Mouse (Mus musculus) kidney, adult 8-10 months (tissue): ENCODE data around the gene Gstm4.

Experiments used
- DNase-seq, 2 experiments: peaks; one replicate each; pipeline ENCODE4 v3.0.0; 2022

The Gstm4 gene

GRCm38 (mm10) chr3:108044394-108045140, at the start of gene Gstm4:
TSS of gene Gstm4 (minus strand) at chr3:108044894.
- DNase-seq, result peak; percentile 93 to 94

DNA sequence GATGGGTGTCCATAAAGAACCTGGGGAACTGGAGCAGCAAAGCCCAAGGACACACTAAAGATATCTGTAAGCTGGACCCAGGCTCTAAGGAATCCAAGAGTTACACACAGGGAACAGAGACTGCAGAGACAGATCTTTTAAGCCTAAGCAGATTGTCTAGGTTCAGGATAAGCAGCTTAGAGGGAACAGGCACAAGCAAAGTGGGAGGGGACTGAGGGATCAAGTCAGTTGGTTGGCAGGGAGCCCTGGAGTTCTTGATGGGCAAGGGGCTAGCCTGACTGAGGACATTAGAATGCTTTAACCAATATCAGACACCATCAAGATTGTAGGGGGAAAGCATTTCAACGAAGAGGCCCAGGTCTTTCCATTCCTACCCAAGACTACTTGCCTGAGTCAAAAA, 49.5 kb upstream of the Gstm4 start:
- DNase-seq, result no peak

- no peak for DNase-seq
Measured at GRCm38 (mm10) chr3:108093306-108093705, 48.6 kb upstream of the Gstm4 start.

DNA sequence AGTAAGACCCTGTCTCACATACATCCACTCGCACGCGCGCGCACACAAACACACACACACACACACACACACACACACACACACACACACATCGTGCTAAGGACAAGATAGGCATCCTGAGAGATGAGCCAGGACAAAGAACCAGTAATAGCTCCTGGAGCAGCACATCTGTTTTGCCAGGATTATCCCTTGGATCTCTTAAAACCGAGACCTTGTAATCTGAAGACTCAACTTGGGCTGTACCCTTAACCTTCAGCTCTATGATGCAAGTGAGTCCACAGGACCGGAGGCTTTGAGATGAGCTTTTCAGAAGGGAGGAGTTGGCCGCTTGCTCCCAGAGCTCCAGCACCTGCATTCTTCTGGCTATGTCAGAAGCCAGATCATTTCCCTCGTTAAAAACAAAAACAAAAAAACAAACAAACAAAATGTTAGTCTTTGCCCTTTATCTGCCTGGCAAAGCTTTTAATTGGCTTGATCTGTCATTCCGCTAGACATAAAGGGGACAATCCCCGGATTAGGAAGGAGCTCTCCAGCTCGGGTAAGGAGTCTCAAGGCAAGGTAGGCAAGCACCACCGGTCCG, 47.9 kb upstream of the Gstm4 start, which contains the start of gene Gnat2:
TSS of gene Gnat2 (plus strand) at position 254 of the 580 bp plus-strand sequence.
- no peak for DNase-seq

- DNase-seq, result no peak
Measured at GRCm38 (mm10) chr3:108092030-108092429, 47.3 kb upstream of the Gstm4 start.

GRCm38 (mm10) chr3:108090561-108090960, 45.9 kb upstream of the Gstm4 start:
- DNase-seq, result no peak

- no peak for DNase-seq
Measured at GRCm38 (mm10) chr3:108089916-108090315, 45.2 kb upstream of the Gstm4 start.

DNA sequence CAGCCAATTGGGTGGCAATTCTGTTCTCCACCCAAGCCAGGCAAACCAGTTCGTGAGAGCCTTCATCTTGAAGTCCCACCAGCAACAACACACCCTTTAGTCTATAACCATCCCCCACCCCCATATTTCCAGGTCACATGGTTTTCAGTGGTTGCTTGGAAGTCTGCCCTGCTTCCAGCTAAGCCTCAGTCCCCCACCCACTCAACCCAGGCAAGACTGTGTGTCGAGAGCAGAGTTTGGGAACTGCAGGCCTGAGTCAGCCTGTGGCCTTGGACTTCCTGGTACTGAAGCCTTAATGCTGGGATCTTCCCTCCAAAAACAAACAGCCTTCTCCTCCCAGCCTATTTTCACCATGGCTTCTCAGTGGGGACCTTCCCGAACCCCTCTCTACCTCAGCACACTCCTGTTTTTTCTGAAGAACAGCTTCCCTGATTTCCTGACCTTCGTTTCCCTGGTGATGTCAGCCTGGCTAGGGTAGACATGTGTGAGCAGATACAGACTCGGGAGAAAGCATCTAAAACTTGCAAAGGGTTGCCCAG, 44.2 kb upstream of the Gstm4 start:
- no peak for DNase-seq

GRCm38 (mm10) chr3:108087329-108087728, 42.6 kb upstream of the Gstm4 start:
- DNase-seq, result no peak

GRCm38 (mm10) chr3:108086470-108086979, 41.8 kb upstream of the Gstm4 start, which contains the start of gene Ampd2:
TSS of gene Ampd2 (minus strand) at chr3:108086651.
- peak; percentile 81 to 91 for DNase-seq

GRCm38 (mm10) chr3:108085721-108086469, 41.2 kb upstream of the Gstm4 start:
- peak; percentile 88 to 90 for DNase-seq

DNA sequence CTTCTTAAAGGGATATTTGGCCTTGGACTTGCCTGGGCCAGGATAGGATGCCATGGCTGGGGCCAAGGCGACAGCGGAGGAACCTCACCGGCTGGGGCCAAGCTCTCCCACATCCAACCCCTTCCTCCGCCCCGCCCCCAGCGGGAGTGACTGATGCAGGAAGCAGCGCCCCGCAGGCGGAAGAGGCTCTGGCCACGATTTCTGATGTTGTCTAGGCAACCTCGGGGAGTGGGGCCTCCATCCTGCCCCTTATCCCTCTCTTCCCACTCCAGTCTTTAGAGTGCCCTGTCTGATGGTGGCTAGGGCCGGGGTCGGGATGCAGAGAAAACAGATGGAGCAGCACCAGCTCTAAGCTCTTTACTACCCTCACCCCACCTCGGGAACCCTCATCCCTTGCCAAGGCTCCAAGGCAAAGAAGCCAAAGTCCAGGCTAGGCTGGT, 40.6 kb upstream of the Gstm4 start:
- DNase-seq, result peak; percentile 92 to 95

GRCm38 (mm10) chr3:108084767-108085270, 40.1 kb upstream of the Gstm4 start:
- no peak for DNase-seq

DNA sequence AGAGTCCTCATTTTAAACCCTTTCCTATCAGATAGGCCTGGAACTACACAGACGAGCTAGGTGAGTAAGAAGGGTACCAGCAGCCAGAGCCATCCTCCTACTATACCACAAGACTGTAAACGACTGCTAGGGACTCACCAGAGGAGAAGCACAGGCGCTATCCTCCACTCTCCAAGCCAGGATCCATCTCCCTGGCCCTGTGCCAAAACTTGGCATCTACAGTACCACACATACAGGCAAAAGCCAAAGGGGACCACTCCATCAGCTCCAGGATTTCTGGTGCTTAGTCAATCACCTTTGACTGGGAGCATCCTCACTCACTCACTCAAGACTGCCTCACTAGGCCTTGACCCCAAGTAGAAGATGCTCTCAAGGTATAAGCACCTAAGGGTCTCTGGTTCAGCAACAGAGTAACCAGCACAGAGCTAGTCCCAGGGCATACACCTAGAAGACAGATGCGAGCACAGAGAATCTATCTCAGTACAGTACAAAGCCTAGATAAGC, 39.3 kb upstream of the Gstm4 start:
- no peak for DNase-seq

DNA sequence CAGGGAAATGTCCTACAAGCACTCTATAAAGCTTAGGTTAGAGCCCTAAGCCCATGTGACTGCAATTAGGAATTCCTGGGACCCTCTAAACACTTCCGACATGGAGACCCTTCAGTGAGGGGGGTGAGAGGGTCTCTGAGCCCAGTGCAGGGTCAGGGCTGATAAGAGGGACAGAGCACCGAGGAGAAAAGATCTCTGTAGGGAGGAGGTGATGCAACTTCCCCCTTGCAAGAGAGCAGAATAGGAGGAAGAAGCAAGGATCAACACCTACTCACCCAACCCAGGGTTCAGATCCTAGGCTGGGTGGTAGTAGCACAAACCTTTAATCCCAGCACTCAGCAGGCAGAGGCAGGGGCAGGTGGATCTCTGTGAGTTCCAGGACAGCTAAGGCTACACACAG, 38.5 kb upstream of the Gstm4 start:
- no peak for DNase-seq

GRCm38 (mm10) chr3:108082251-108082875, 37.7 kb upstream of the Gstm4 start:
- DNase-seq, result no peak

GRCm38 (mm10) chr3:108081681-108082080, 37.0 kb upstream of the Gstm4 start:
- DNase-seq, result no peak

- DNase-seq, result peak in 1 of 2 experiments; percentile 61
Measured at GRCm38 (mm10) chr3:108076836-108077235, 32.1 kb upstream of the Gstm4 start.

DNA sequence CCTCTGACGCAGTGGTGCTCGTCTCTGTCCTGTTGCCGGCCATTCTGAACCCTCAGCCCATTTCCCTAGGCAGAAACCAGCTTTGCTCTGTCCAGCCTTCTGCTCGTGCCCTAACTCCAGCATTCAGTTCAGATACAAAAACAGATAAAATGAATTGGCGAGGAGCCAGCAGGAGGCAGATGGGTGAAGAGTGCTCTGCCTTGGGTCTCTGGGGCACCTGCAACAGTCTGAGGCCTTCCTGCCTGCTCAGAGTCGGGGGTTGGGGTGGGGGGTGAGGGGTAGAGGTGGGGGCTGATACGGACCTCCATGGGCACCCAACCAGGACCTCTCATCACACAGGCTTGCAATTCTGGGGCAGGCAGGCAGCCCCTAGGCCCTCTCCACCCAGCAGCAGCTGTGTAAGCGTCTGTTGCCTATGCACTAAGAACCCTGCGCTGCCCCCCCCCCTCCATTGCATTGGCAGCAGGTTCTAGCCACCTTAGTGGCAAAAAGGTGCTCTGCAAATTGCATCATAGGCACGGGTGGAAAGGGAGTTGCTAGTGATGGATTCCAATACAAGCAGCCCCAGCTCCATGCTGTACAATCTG, 28.4 kb upstream of the Gstm4 start:
- DNase-seq, result no peak

DNA sequence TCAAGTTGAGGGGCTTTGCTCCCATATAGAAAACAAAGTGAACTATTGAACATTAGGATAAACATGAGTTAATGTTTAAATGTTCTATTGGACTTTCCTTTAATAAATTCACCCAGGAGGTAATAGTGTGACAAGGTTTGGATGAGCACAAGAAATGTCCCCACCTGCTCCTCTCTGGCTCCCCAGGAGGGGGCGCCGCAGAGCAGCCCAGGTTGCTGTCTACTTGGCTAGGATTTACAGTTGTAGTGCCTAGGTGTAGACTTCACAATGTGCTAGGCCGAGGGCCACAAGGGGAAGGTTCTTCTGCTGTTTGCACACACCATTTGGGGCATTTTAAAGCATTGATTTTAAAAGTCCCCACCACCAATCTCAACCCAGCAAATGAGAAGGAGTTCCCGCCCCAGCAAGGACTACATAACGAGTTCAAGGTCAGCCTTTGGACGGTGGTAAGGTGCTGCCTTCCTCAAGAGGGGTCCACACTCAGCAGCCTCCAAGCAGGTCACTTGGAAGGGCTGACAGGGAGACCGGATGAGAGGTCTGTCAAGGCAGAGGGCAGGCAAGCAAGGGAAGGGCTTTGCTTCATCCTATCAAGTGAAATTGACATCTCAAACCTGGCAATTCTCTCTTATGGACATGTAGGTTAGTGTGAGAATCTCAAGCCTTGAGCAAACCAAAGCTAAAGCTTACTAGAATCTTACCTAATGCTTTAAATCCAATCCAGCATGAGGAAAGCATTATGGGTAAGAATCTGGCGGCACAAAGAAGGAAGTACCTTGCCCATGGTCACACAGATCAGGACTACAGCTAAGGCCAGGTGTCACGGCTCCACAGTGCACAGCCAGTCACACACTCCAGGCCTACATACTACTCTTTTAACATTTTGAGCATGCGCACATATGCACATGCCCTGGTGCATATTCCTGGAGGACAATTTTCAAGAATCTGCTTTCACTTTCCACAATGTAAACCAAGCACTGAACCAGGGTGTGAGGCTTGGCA, 25.9 kb upstream of the Gstm4 start:
- DNase-seq, result peak; percentile 83 to 89
